Mouse (Mus musculus) embryonic fibroblast, embryonic 13.5 days (primary cell): ENCODE data around the gene Rnf208. TPM values are rescaled to one million over a fixed set of nuclear protein-coding genes. Genes with fewer than 3 reads are reported as not detected.
A peak's percentile ranks its signal among the peaks of the same experiment; 100 is the strongest.

Experiments used
- H3K27ac ChIP-seq: 2 replicates; pipeline ENCODE4 v1.5.1; 2012; ENCODE audit warnings: low read length, control low read depth, inconsistent platforms; ENCODE audit not compliant: insufficient read depth
- H3K4me1 ChIP-seq: 2 replicates; pipeline ENCODE4 v1.6.1; 2011; ENCODE audit warnings: low read length; ENCODE audit not compliant: control insufficient read depth, insufficient read depth
- H3K4me3 ChIP-seq: 2 replicates; pipeline ENCODE4 v1.5.1; 2011; ENCODE audit warnings: mild to moderate bottlenecking, control low read depth, low read length; ENCODE audit not compliant: insufficient read depth
- CTCF ChIP-seq: IDR thresholded peaks from 2 replicates; pipeline ENCODE4 v1.5.1; 2011; ENCODE audit warnings: mild to moderate bottlenecking, control low read depth, low read length, moderate library complexity, borderline replicate concordance; ENCODE audit not compliant: insufficient read depth
- POLR2A ChIP-seq: IDR thresholded peaks from 2 replicates; pipeline ENCODE4 v1.6.1; 2011; ENCODE audit warnings: low read depth, mild to moderate bottlenecking, control low read depth, low read length, moderate library complexity
- polyA plus RNA-seq: library from polyadenylated mRNA; stranded (reverse); fragments of >200 nt; gene quantifications from 2 replicates; pipeline ENCODE4 v1.2.4, GENCODE M21; 2011; ENCODE audit warnings: low read depth; ENCODE audit not compliant: missing spikeins, insufficient read length

The Rnf208 gene
- polyA plus RNA-seq, 1 experiment, result 0.42 TPM

- TF ChIP-seq CTCF (no peak), POLR2A (no peak)
- no peak overlapping the region for H3K27ac ChIP-seq
- H3K4me3 ChIP-seq, result no peak overlapping the region
- 0 out of 2 replicates have a peak, but pooled peaks cover under 1% of the 10 kb centered on the region for H3K4me1 ChIP-seq
Observed at GRCm38 (mm10) chr2:25258887-25259286, 16.8 kb downstream of the Rnf208 start.

GRCm38 (mm10) chr2:25261870-25262269 lies 19.8 kb downstream of the Rnf208 start:
- peak overlapping the region; percentile 8 for H3K4me3 ChIP-seq
- H3K27ac ChIP-seq, result no peak overlapping the region

GRCm38 (mm10) chr2:25262291-25262767 lies 20.3 kb downstream of the Rnf208 start, which contains the start of gene Tprn:
Gene Tprn (plus strand): TSS chr2:25262618.
- Histone ChIP-seq H3K4me3 (peak within 1 kb of the TSS; percentile 70), H3K27ac (no peak within 1 kb of the TSS), H3K4me1 (peaks cover 9% of the 10 kb centered on the region)

More at GRCm38 (mm10) chr2:25261870-25262269, 19.8 kb downstream of the Rnf208 start:
- H3K4me1 ChIP-seq, result peaks cover 9% of the 10 kb centered on the region
- no peak for TF ChIP-seq CTCF
- TF ChIP-seq POLR2A, result no peak

GRCm38 (mm10) chr2:25262795-25263622 lies 21.0 kb downstream of the Rnf208 start:
- Histone ChIP-seq H3K27ac (no peak overlapping the region), H3K4me3 (peak overlapping the region; percentile 70), H3K4me1 (peaks cover 9% of the 10 kb centered on the region)
- TF ChIP-seq POLR2A (no peak), CTCF (no peak)

More at GRCm38 (mm10) chr2:25262291-25262767, 20.3 kb downstream of the Rnf208 start, which contains the start of gene Tprn:
- TF ChIP-seq CTCF (no peak), POLR2A (peak; percentile 56)

- Histone ChIP-seq H3K4me1 (peaks cover 9% of the 10 kb centered on the region), H3K4me3 (peak overlapping the region; percentile 70)
- TF ChIP-seq CTCF (no peak), POLR2A (no peak)
Observed at GRCm38 (mm10) chr2:25263623-25264285, 21.7 kb downstream of the Rnf208 start.

GRCm38 (mm10) chr2:25264286-25264660 lies 22.2 kb downstream of the Rnf208 start:
- no peak for TF ChIP-seq CTCF
- no peak for TF ChIP-seq POLR2A
- Histone ChIP-seq H3K4me3 (peak overlapping the region; percentile 70; the same call in 1 of the 2 replicates), H3K4me1 (peaks cover 9% of the 10 kb centered on the region), H3K27ac (no peak overlapping the region)

More at GRCm38 (mm10) chr2:25263623-25264285, 21.7 kb downstream of the Rnf208 start:
- H3K27ac ChIP-seq, result no peak overlapping the region

GRCm38 (mm10) chr2:25264851-25265250 lies 22.8 kb downstream of the Rnf208 start:
- H3K27ac ChIP-seq, result no peak overlapping the region
- H3K4me3 ChIP-seq, result no peak overlapping the region
- peaks cover 9% of the 10 kb centered on the region for H3K4me1 ChIP-seq

GRCm38 (mm10) chr2:25265897-25266656 lies 24.0 kb downstream of the Rnf208 start:
- TF ChIP-seq CTCF, result no peak
- TF ChIP-seq POLR2A, result no peak
- Histone ChIP-seq H3K4me1 (peaks cover 9% of the 10 kb centered on the region), H3K4me3 (no peak overlapping the region), H3K27ac (no peak overlapping the region)

More at GRCm38 (mm10) chr2:25264851-25265250, 22.8 kb downstream of the Rnf208 start:
- TF ChIP-seq POLR2A (no peak), CTCF (no peak)

GRCm38 (mm10) chr2:25266720-25267119 lies 24.7 kb downstream of the Rnf208 start:
- no peak for TF ChIP-seq POLR2A
- TF ChIP-seq CTCF, result no peak
- Histone ChIP-seq H3K4me3 (no peak overlapping the region), H3K27ac (no peak overlapping the region), H3K4me1 (peaks cover 9% of the 10 kb centered on the region)
